Mouse (Mus musculus) megakaryocyte, embryonic 14.5 days (primary cell): Measurements from ENCODE around the gene Anks3.

ENCODE experiments used
- FLI1 ChIP-seq: IDR thresholded peaks from 2 replicates; pipeline ENCODE4 v1.6.1; 2012; ENCODE audit warnings: low read length, inconsistent platforms, mixed read lengths
- GATA1 ChIP-seq: IDR thresholded peaks from 3 replicates; pipeline ENCODE4 v1.6.1; 2012; ENCODE audit warnings: mixed read lengths, low read length, inconsistent platforms, borderline replicate concordance

- TF ChIP-seq GATA1 (no peak), FLI1 (no peak)
Measured at GRCm38 (mm10) chr16:4912074-4912648, 51.8 kb downstream of the Anks3 start.
